Mouse (Mus musculus): ENCODE results near the gene Zfp831.

Gene Zfp831

GRCm38 (mm10) chr2:174644975-174645374 is 1.6 kb downstream of the Zfp831 start:
- CTCF ChIA-PET, result no interaction called here

DNA sequence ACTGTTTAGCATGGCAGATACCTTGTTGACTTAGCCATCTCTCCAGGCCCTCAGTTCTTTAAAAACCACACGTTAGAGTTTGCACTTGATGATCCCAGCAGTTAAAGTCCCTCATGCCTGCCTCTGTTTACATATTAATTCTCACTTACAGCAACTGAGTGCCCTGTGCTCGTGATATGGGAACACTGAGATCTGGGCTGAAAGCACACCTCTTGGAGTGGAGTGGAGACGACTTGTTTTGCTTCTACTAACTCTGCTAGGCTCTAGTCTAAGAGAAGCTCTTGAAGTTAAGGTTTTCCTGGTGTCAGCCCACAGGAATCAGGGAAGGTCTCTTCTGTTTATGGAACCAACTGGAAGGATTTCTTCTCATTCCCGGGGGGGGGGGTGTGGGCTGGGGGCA is 9.5 kb downstream of the Zfp831 start:
- CTCF ChIA-PET, result interaction anchor here (0.5 to 0.7 kb wide), 3 partner anchors 16 to 220 kb away, joined by 3 to 8 read pairs (median 3); no protein-coding TSS in a partner anchor

- CTCF ChIA-PET, result interaction anchor here (0.6 kb wide), 1 partner anchor 264 kb away, joined by 3 read pairs; no protein-coding TSS in a partner anchor
Measured at GRCm38 (mm10) chr2:174655341-174655740, 12.0 kb downstream of the Zfp831 start.

GRCm38 (mm10) chr2:174658229-174658844 is 15.0 kb downstream of the Zfp831 start:
- CTCF ChIA-PET, result interaction anchor here (0.8 kb wide), 1 partner anchor 22 kb away, joined by 3 read pairs; no protein-coding TSS in a partner anchor

- CTCF ChIA-PET, result interaction anchor here (0.6 to 1.0 kb wide), 4 partner anchors 10 to 269 kb away, joined by 3 to 4 read pairs (median 4); no protein-coding TSS in a partner anchor
Measured at GRCm38 (mm10) chr2:174659874-174660273, 16.5 kb downstream of the Zfp831 start.

GRCm38 (mm10) chr2:174660321-174660720 is 17.0 kb downstream of the Zfp831 start:
- CTCF ChIA-PET, result interaction anchor here (0.6 to 1.0 kb wide), 3 partner anchors 10 to 158 kb away, joined by 3 to 4 read pairs (median 4); no protein-coding TSS in a partner anchor

DNA sequence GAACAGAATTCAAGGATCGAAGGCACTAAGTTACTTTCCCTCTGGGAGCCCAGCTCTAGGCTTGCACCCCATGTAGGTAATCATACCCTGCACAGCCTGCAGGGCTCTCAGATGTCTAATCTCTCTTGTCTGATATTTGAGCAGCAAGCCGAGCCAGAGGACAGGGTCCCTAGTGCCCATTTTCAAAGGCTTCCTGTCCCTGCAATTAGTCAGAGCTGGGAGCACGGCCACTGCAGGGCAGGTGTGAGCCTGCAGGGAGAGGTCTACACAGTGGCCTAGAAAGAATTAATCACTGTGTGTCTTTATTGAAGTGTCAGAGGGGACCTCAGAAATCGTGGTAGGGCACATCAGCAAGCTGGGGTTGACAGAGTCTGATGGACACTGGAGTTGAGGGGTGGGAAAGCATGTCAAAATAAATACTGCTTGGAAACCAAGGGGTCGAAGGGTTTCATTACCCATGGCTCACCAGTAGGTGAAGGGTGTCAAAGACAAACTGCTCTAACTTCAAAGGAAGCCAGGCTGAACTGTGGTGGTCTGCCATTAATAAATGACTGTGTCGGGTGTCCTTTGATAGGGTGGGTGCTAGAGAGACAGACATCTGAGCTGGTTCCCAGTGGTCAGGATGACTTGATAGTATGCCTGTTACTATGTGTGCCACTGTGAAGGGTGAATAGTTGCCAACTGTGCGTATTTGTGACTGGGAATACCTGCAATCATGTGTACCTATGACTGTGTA is 18.3 kb downstream of the Zfp831 start:
- CTCF ChIA-PET, result no interaction called here

GRCm38 (mm10) chr2:174662593-174662992 is 19.3 kb downstream of the Zfp831 start:
- CTCF ChIA-PET, result interaction anchor here (0.8 kb wide), 1 partner anchor 171 kb away, joined by 7 read pairs; no protein-coding TSS in a partner anchor

DNA sequence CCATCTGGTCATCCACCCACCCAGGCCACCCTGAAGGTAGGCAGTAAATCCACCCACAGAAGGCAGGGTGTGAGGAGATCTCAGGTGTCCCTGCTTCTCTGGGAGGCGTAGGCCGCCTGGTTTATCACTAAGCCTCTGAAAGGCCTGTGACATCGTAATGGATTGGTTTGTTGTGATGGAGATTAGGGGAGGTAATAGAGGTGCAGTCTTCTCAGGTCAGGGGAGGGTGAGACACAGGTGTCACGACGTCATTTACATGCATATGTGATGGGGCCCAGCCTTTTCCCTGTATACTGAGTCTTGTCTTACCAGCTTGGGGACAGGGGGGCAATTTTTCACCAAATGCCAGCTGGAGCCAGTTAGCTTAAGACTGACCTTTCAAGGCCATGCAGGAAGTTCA is 22.1 kb downstream of the Zfp831 start:
- CTCF ChIA-PET, result interaction anchor here (0.5 to 0.7 kb wide), 3 partner anchors 40 to 326 kb away, joined by 3 to 14 read pairs (median 3); no protein-coding TSS in a partner anchor

DNA sequence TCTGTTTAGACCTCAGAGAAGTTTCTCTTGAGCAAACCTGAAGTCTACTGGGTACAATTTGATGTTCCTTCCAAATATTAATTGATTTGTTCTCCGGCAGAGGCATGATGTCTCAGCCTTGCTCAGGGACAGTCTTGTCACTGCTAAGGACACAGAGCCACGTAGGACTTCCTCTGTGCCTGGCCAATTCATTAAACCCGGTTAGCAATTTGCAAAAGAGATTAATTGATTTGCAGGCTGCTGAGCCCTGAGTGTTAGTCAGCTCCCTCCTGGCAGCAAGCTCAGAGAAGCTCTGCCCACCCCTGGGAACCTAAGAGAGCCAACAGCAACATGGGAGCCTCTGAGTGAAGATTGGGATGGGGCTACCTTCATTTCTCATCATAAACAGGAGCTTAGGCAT is 25.5 kb downstream of the Zfp831 start:
- CTCF ChIA-PET, result interaction anchor here (0.6 to 0.7 kb wide), 2 partner anchors 224 to 227 kb away, joined by 3 to 16 read pairs; no protein-coding TSS in a partner anchor

GRCm38 (mm10) chr2:174672506-174673190 is 29.3 kb downstream of the Zfp831 start:
- CTCF ChIA-PET, result interaction anchor here (0.7 to 1.1 kb wide), 2 partner anchors 8 to 171 kb away, joined by 3 to 4 read pairs; no protein-coding TSS in a partner anchor

- CTCF ChIA-PET, result interaction anchor here (0.6 to 1.4 kb wide), 9 partner anchors 10 to 1088 kb away, joined by 3 to 10 read pairs (median 4); no protein-coding TSS in a partner anchor
Measured at GRCm38 (mm10) chr2:174673592-174674286, 30.4 kb downstream of the Zfp831 start.

DNA sequence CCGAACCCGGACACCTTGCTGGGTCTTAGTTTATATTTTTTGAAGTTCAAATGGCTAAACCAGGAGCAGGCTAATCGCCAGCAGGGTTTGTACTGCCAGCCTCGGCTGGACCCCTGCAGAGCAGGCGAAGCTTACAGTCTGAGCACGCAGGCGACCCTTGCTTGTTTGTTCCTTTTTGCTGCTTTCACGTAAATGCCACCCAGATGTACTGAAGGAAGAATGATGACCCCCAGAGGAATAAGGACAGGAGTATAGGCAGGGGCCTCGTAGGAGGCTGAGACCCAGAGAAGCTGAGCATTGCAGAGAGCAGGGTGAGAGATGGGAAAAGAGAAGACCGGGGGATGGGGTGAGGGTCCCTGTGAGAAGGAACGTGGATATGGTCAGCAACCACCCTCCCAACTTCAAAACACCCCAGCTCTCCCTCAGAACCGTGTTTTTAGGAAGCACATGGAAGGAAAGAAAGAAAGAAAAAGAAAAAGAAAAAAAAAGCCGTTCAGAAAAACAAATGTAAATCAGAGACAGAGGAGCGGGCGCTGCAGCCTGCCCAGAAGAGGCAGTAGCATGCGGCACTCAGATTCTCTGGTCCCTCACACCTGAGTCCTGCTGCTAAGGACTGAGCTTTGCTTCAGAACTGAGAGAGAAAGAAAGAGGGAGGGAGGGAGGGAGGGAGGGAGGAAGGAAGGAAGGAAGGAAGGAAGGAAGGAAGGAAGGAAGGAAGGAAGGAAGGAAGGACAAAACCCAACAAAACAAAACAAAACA is 31.1 kb downstream of the Zfp831 start:
- CTCF ChIA-PET, result interaction anchor here (0.6 to 1.4 kb wide), 9 partner anchors 31 to 1089 kb away, joined by 3 to 13 read pairs (median 4); partner anchors contain the start of gene Nelfcd

DNA sequence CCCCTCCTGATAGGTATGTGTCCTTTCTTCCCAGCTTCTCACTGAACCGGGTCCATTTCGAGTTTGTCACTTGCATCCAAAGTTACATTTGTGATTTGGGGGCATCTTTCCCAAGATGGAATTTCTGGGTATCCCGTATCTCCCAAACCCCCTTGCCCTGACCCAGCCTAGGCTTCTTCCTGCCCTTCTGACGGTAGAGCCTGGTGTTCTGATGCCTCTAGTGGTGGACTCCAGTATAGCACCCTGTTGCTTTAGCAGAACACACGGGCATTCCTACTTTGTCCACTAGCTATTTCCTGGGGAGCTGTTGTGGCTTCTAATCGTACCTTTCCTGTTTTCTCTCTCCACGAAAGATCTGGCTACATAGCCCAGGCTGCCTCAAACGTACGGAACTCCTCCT is 32.3 kb downstream of the Zfp831 start:
- CTCF ChIA-PET, result no interaction called here

DNA sequence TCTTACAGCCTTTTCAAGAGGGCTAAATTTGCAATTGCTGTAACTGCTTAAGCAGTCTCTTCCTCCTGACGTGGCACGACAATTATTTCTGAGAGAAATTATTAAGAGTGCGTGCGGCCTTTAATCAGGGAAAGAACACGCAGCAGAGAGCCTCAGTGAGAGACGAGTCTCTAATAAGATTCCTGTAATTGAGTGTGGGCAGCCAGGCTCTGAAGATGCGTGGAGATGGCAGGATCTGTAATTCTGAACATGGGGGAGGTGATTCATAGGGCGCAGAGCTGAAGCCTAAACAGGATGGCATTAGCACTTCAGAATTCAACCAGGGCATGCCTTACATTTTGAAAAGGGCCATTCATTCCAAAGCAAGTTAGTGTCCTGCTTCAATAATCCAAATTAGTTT is 58.0 kb downstream of the Zfp831 start:
- CTCF ChIA-PET, result no interaction called here

DNA sequence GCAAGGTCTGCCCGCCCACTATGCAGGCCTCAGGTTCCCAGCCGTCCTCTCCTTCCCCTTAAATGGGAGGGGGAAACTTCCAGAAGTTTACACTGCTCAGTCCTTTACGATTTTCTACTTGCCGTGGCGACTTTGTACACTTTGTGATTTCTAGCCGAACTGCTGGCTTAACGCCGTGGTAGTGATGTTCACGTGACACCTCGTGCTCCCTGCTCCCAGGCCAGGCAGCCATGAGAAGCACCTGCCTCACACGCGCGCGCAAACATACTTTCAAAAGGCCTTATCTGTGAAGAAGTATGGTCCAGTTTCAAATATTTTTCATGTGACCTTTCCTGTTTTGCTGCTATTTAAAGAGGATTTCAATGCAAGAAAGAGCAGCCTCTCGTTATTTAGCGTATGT is 63.8 kb downstream of the Zfp831 start:
- CTCF ChIA-PET, result no interaction called here

GRCm38 (mm10) chr2:174708587-174708986 is 65.3 kb downstream of the Zfp831 start:
- CTCF ChIA-PET, result no interaction called here

DNA sequence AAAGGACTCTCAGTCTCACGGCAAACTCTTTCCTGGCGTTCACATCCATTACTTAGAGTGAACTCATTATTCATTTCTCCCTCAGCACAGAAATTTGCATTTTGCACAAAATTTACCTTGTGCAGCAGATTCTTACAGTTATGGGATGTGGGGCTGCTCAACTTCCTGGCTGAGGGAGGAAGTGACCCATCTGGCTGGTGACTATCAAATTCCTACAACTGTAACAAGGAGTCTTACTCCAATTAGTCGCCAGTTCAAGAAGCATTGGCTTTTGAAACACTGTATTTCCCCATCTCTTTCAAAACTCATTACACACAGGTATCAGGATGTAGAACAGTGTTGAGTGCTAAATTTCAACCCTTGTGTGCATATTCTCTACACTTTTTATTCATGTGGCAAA is 66.9 kb downstream of the Zfp831 start:
- CTCF ChIA-PET, result no interaction called here

GRCm38 (mm10) chr2:174712043-174712442 is 68.7 kb downstream of the Zfp831 start:
- CTCF ChIA-PET, result no interaction called here

DNA sequence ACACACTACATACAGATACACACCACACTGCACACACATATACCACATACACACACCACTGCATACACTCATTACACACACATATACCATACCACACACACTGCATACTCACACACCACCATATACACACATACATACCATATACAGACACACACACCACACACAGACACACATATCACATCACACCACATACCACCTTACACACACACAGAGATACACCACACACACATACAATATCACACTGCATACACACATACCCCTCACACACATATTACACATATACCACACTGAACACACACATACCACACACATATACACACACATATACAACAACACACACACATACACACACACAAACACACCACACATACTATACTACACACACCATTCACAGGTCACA is 72.6 kb downstream of the Zfp831 start:
- CTCF ChIA-PET, result no interaction called here

DNA sequence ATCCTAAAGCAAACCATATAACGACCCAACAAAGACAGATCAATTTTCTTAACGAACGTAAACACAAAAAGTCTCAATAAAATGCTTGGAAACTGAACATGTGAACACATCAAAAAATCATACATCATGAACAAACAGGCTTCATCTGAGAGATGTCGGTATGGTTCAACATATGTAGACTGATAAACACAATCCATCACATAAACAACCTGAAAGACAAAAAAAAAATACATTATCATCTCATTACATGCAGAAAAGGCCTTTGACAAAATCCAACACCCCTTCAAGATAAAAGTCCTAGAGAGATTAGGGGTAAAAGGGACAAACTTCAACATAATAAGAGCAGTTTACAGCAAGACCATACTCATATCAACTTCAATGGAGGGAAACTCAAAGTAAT is 74.5 kb downstream of the Zfp831 start:
- CTCF ChIA-PET, result no interaction called here

All from spleen, embryonic (tissue).